Mouse (Mus musculus): ENCODE results near the gene Git2. TPM values are rescaled to one million over a fixed set of nuclear protein-coding genes. Genes with fewer than 3 reads are reported as not detected.

The Git2 gene
- polyA plus RNA-seq, 1 experiment from 2014 or later: 52.5 TPM

DNA sequence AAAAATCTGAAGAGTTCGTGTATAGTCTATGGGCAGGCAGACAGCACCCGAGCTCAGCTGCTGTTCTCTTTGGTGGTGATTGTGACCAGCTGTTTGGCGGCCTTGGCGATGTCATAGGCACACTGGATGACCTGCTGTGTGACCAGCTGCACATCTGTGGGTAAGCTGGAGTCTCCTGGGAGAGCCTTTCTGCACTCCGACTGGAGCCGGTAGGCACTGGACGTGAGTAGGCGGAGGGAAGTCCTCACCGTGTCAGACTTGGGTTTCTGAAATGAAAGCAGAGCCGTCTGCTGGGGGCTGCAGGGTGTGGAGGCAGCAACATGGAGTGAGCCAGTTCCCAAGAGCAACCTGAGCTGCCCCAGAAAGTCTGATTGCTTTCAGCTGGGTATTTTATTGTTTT, 45.2 kb downstream of the Git2 start:
- WGBS: 47% methylated on average over 10 of the region's 10 CpGs
- Histone ChIP-seq H3K9me3 (no peaks in the 10 kb centered on the region), H3K4me2 (replicated peaks) (no peak overlapping the region), H3K4me3 (no peak overlapping the region), H3K27ac (no peak overlapping the region; the same call in 1 of the 2 replicates), H3K4me1 (no peaks in the 10 kb centered on the region), H3K9ac (no peak overlapping the region), H3K27me3 (no peaks in the 10 kb centered on the region), H3K36me3 (peaks cover 86% of the 10 kb centered on the region)
- no peak for ATAC-seq (ENCODE audit: low FRiP score, low read depth)

DNA sequence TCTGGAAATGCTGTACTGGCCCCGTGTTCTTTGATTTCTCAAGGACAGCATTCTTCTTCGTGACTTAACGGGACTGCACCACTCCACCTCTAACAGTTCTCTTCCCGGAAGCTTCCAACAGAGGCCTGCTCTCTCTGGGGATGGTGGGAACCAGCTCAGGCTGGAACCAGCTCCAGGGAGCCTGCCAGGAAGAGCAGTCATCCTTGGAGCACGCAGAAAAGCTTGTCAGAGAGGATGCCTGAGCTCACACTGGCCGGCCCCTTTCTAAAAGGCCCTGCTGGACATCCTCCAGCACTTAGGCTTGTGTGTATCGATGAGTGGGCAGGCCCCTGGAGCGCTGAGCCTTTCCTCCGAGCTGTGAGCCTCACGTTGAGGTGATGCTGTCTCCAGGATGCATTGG, 47.2 kb downstream of the Git2 start:
- Histone ChIP-seq H3K9ac (no peak overlapping the region), H3K4me1 (no peaks in the 10 kb centered on the region), H3K27me3 (no peaks in the 10 kb centered on the region), H3K36me3 (peaks cover 78% of the 10 kb centered on the region), H3K4me2 (replicated peaks) (no peak overlapping the region), H3K27ac (no peak overlapping the region), H3K9me3 (peaks cover 3% of the 10 kb centered on the region; the same call in 1 of the 2 replicates), H3K4me3 (no peak overlapping the region)
- ATAC-seq (ENCODE audit: low FRiP score, low read depth): no peak
- WGBS: 82% methylated on average over 10 of the region's 10 CpGs

DNA sequence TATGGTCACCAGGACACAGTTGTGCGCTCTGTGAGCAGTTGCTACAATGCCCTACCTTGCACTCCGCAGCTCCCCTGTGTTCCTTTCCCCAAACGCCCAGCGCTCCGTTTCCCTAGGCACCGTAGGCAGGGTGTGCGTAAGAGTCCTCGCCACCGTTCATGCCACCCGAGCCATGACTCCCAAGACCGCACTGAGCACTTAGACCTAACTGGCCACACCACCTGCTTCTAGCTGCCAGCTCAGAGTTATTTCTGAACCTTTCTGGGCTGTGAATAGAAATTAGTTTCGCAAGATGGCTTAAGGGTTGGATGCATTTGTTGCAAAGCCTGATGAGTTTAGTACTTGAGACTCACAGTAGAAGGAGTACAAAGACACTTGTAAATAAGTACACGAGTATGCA, 52.5 kb downstream of the Git2 start:
- Histone ChIP-seq H3K27me3 (no peaks in the 10 kb centered on the region), H3K9me3 (peaks cover 3% of the 10 kb centered on the region; the same call in 1 of the 2 replicates), H3K9ac (no peak overlapping the region), H3K4me1 (0 out of 2 replicates have a peak, but pooled peaks cover 5% of the 10 kb centered on the region), H3K27ac (peak overlapping the region; percentile 15; the same call in 1 of the 2 replicates), H3K4me3 (no peak overlapping the region), H3K4me2 (replicated peaks) (no peak overlapping the region), H3K36me3 (peaks cover 78% of the 10 kb centered on the region)
- no peak for ATAC-seq (ENCODE audit: low FRiP score, low read depth)
- 94% methylated on average over 13 of the region's 13 CpGs for WGBS

DNA sequence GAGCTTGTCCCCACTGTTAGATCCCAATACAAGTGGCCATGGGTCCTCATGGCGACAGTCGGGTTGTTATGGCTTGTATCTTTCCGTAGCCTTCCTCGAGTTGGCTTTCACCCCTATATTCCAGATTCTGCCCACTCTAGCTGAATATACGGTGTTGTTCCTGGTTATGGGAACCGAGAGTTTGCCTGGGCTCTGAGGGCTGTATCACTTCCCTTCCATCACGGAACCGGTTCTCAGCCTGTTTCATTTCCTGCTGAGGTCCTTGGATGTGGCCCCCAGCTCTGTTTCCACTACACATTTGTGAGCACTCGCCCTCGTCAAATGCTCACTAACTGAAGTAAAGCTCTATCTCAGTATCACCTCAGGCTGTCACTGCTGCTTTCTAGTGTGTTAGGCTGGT, 53.3 kb downstream of the Git2 start:
- H3K9ac ChIP-seq: no peak overlapping the region
- WGBS: 88% methylated on average over 10 of the region's 10 CpGs
- H3K4me2 ChIP-seq (replicated peaks): no peak overlapping the region
- H3K4me1 ChIP-seq: 0 out of 2 replicates have a peak, but pooled peaks cover 5% of the 10 kb centered on the region
- no peak for ATAC-seq (ENCODE audit: low FRiP score, low read depth)
- H3K9me3 ChIP-seq: peaks cover 3% of the 10 kb centered on the region; the same call in 1 of the 2 replicates
- H3K27me3 ChIP-seq: no peaks in the 10 kb centered on the region
- H3K36me3 ChIP-seq: peaks cover 81% of the 10 kb centered on the region
- no peak overlapping the region for H3K4me3 ChIP-seq
- H3K27ac ChIP-seq: no peak overlapping the region

DNA sequence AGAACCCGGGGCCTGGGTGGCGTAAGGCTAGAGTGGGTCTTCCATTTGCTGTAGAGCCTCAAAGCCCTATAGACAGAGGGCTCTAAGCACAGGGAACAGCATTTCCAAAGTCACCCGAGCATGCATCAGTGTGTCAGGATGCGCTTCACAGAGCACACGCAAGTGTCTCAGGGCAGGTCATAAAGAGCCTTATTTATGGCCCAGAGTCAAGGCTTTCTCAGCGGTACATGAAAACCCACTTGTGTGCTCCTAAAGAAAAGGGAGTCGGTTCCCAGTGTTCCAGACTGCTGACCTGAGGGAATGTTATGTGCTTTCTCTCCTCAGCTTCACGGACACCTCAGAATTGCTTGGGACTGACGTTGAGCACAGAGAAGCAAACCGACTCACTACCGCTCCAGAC, 54.5 kb downstream of the Git2 start:
- no peak overlapping the region for H3K4me2 ChIP-seq (replicated peaks)
- no peaks in the 10 kb centered on the region for H3K27me3 ChIP-seq
- H3K36me3 ChIP-seq: peaks cover 86% of the 10 kb centered on the region
- H3K9me3 ChIP-seq: peaks cover 3% of the 10 kb centered on the region; the same call in 1 of the 2 replicates
- H3K27ac ChIP-seq: no peak overlapping the region
- H3K4me3 ChIP-seq: no peak overlapping the region
- no peak for ATAC-seq (ENCODE audit: low FRiP score, low read depth)
- WGBS: 89% methylated on average over 11 of the region's 11 CpGs
- no peak overlapping the region for H3K9ac ChIP-seq
- 0 out of 2 replicates have a peak, but pooled peaks cover 5% of the 10 kb centered on the region for H3K4me1 ChIP-seq

DNA sequence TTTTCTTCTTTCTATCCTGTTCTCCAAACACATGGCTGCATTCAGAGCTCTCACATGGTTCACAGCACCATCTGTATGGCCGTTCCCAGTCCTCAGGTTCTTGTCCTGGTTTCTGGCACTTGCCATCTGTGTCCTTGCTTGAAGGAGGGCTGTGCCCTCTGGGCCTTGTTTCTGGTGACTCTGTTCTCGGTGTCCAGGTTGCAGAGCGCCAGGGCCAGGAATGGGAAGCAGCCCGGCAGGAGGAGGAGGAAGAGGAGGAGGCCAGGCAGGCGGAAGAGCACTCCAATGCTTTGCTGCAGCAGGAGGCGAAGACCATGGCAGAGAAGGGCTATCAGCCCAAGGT, 55.4 kb downstream of the Git2 start:
- 91% methylated on average over 6 of the region's 6 CpGs for WGBS
- H3K36me3 ChIP-seq: peaks cover 89% of the 10 kb centered on the region

DNA sequence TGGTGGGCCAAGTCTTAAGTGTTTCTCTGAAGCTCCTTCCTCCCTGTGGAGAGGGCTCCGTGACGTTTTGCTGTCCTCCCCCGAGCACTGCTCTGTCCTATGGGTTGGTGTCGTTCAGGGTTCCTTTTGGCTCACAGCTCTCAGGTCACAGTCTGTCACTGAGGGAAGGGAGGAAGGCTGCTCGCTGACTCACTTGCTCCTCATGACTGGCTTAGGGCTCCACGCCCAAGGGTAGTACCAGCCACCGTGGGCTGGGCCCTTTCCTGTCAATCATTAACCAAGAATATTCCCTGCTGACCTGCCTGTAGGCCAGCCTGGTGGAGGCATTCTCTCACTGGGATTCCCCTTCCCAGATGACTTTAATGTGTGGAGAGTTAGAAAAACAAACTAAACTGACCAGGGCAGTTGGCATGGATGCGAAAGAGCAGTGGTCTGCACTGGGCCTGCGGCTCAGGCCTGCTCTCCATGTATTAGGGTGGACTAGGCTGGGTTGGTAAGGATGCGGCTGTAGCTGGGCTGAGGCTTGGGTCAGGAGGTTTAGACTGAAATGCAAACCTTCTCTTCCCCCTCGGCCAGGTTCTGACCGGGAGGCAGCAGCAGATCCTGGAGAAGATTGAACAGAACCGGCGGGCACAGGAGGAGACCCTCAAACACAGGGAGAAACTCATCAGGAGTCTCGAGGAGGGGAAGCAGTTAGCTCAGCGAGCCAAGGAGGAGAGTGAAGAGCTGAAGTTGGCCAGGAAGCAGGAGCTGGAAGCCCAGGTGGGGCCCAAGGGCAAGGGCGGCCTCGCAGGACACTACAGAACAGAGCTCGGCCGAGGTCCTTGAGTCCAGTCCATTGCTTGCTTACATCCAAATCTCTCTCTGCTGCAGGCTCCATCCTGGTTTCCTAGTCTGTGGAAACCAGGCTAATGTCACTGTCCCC, 56.1 kb downstream of the Git2 start:
- Histone ChIP-seq H3K27me3 (no peaks in the 10 kb centered on the region), H3K9ac (no peak overlapping the region), H3K4me3 (no peak overlapping the region), H3K4me2 (replicated peaks) (no peak overlapping the region), H3K4me1 (0 out of 2 replicates have a peak, but pooled peaks cover 5% of the 10 kb centered on the region), H3K9me3 (peaks cover under 1% of the 10 kb centered on the region; the same call in 1 of the 2 replicates), H3K36me3 (peaks cover 93% of the 10 kb centered on the region), H3K27ac (no peak overlapping the region)
- no peak for ATAC-seq (ENCODE audit: low FRiP score, low read depth)
- WGBS: 88% methylated on average over 20 of the region's 20 CpGs

More for the DNA sequence above, 55.4 kb downstream of the Git2 start:
- Histone ChIP-seq H3K4me2 (replicated peaks) (no peak overlapping the region), H3K9ac (no peak overlapping the region), H3K27ac (no peak overlapping the region), H3K9me3 (peaks cover 3% of the 10 kb centered on the region; the same call in 1 of the 2 replicates), H3K27me3 (no peaks in the 10 kb centered on the region), H3K4me3 (no peak overlapping the region), H3K4me1 (0 out of 2 replicates have a peak, but pooled peaks cover 5% of the 10 kb centered on the region)
- ATAC-seq (ENCODE audit: low FRiP score, low read depth): no peak

DNA sequence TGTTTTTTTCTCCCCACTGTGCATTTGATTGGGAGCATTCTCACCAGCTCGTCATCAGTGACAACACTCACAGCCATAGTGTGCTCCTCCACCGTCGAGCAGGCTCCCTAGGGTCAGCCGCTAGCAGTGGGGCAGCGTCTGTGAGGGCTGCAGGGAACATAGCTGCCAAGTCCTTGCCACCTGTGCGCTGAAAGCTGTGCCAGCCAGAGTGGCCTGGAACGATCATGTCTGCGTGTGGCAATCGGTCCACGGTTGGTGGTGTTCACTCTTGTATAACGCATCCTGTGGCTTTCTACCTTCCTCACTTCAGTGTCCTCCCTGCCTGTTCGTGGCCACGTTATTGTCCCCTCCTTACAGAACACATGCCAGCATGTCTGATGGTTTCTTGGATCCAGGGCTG, 56.8 kb downstream of the Git2 start:
- Histone ChIP-seq H3K36me3 (peaks cover 96% of the 10 kb centered on the region), H3K4me3 (no peak overlapping the region), H3K9me3 (no peaks in the 10 kb centered on the region), H3K4me2 (replicated peaks) (no peak overlapping the region), H3K27ac (no peak overlapping the region), H3K9ac (no peak overlapping the region), H3K4me1 (0 out of 2 replicates have a peak, but pooled peaks cover 5% of the 10 kb centered on the region), H3K27me3 (no peaks in the 10 kb centered on the region)
- no peak for ATAC-seq (ENCODE audit: low FRiP score, low read depth)
- 90% methylated on average over 13 of the region's 13 CpGs for WGBS

DNA sequence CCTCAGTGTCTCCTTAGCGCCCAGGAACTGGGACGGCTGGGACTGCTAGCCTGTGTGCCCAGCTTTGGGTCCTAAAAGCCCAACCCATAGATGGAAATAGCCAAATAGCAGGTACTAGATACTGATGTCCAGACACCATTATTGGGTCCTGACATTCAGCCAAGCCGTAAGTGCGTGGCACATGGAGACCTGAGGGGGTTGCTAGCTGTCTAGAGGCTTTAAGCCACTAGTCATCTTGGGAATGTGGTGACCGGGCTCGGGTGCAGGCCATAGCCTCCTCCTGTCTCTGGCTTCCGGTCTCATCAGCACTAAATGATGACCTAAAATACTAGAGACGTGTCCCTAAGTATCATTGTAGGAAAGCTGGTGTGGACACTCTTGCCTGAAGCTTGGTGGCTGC, 57.4 kb downstream of the Git2 start:
- no peak overlapping the region for H3K27ac ChIP-seq
- no peak overlapping the region for H3K9ac ChIP-seq
- H3K9me3 ChIP-seq: no peaks in the 10 kb centered on the region
- WGBS: 93% methylated on average over 8 of the region's 8 CpGs
- H3K36me3 ChIP-seq: peaks cover 100% of the 10 kb centered on the region
- 0 out of 2 replicates have a peak, but pooled peaks cover 5% of the 10 kb centered on the region for H3K4me1 ChIP-seq
- ATAC-seq (ENCODE audit: low FRiP score, low read depth): no peak
- no peaks in the 10 kb centered on the region for H3K27me3 ChIP-seq
- no peak overlapping the region for H3K4me3 ChIP-seq
- H3K4me2 ChIP-seq (replicated peaks): no peak overlapping the region

DNA sequence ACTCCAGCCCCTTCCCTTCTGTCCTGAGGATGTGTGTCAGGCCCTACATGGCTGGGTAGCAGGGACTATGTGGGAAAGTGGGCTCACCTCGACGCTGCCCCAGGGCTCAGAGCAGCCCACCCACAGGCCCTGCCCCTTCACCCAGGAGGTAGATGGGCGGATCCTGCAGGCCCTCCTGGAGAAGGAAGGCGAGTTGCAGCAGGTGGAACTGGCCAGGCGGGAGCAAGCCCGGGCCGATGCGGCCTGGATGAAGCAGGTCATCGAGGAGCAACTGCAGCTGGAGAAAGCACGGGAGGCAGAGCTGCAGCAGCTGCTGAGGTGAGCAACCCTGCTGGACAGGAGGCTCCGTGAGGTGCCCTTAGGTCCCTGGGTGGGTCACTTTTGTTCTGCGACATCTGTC, 58.0 kb downstream of the Git2 start:
- H3K4me2 ChIP-seq (replicated peaks): no peak overlapping the region
- no peaks in the 10 kb centered on the region for H3K9me3 ChIP-seq
- 0 out of 2 replicates have a peak, but pooled peaks cover 5% of the 10 kb centered on the region for H3K4me1 ChIP-seq
- no peak for ATAC-seq (ENCODE audit: low FRiP score, low read depth)
- H3K9ac ChIP-seq: no peak overlapping the region
- peaks cover 100% of the 10 kb centered on the region for H3K36me3 ChIP-seq
- no peak overlapping the region for H3K27ac ChIP-seq
- H3K27me3 ChIP-seq: no peaks in the 10 kb centered on the region
- no peak overlapping the region for H3K4me3 ChIP-seq
- WGBS: 81% methylated on average over 12 of the region's 12 CpGs

DNA sequence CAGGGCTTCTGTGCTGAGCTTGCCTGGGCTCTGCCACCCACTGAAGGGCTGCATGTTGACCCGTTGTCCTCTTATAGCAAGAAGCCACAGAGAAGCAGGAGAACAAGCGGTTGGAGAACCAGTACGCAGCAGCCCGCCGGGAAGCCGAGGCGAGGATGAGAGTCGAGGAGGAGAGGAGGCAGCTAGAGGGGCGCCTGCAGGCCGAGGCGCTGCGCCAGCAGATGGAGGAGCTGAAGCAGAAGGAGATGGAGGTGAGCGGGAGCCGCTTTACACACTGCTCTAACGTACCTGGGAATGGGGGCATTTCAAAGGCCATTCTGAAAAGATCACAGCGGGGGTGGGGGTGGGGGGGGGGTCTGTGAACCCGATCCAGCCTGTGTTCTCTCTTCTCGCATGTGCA, 60.8 kb downstream of the Git2 start:
- H3K27me3 ChIP-seq: no peaks in the 10 kb centered on the region
- peaks cover 100% of the 10 kb centered on the region for H3K36me3 ChIP-seq
- no peak overlapping the region for H3K4me3 ChIP-seq
- 91% methylated on average over 18 of the region's 18 CpGs for WGBS
- H3K27ac ChIP-seq: no peak overlapping the region
- no peaks in the 10 kb centered on the region for H3K9me3 ChIP-seq
- ATAC-seq (ENCODE audit: low FRiP score, low read depth): no peak
- H3K9ac ChIP-seq: no peak overlapping the region
- H3K4me1 ChIP-seq: no peaks in the 10 kb centered on the region
- H3K4me2 ChIP-seq (replicated peaks): no peak overlapping the region

DNA sequence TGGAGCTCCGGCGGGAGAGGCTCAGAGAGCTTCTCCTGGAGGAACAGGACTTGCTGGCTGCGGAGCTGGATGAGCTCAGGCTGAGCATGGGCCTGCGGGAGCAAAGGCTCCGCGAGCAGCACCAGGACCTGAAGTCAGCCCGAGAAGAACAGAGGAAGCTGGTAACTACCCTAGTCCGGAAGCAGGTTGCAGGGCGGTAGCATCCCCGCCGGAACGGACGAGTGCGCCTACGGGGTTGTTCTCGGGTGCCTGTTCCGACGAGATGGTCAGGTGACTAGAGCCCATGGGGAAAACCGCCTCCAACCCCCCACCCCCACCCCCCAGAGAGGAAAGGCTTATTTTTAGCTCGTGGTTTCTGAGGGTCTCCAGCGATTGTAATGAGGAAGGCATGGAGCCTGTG, 66.0 kb downstream of the Git2 start:
- Histone ChIP-seq H3K9ac (no peak overlapping the region), H3K4me2 (replicated peaks) (no peak overlapping the region), H3K4me1 (peaks cover 8% of the 10 kb centered on the region), H3K36me3 (peaks cover 54% of the 10 kb centered on the region), H3K9me3 (no peaks in the 10 kb centered on the region), H3K4me3 (no peak overlapping the region), H3K27me3 (no peaks in the 10 kb centered on the region), H3K27ac (no peak overlapping the region)
- 93% methylated on average over 21 of the region's 21 CpGs for WGBS
- no peak for ATAC-seq (ENCODE audit: low FRiP score, low read depth)

Measured in limb, embryonic 13.5 days (tissue).